Mouse (Mus musculus) central nervous system, embryonic 18 days (tissue): ENCODE measurements around the gene Chrna9. TPM values are rescaled to one million over a fixed set of nuclear protein-coding genes. Genes with fewer than 3 reads are reported as not detected.

Experiments used
- polyA plus RNA-seq: library from polyadenylated mRNA; depleted of rRNA; stranded (reverse); fragments of >200 nt; gene quantifications from 2 replicates; pipeline ENCODE4 v1.2.3, GENCODE M21; 2012; rRNA removed

The Chrna9 gene
- 0.06 and 0.63 TPM in 2 replicates for polyA plus RNA-seq

GRCm38 (mm10) chr5:65934783-65935182 lies at the start of gene Chrna9:
Gene Chrna9 (plus strand): TSS chr5:65934921.

GRCm38 (mm10) chr5:66004134-66004925 lies 69.6 kb downstream of the Chrna9 start, which contains the start of gene 9130230L23Rik:
Gene 9130230L23Rik (minus strand): TSS chr5:66004285.

Other genes starting within 250 kb of the Chrna9 start
- gene Pds5a, start 236.6 kb upstream of the Chrna9 start, polyA plus RNA-seq: 69.3 and 70.2 TPM in 2 replicates
- gene N4bp2, start 171.4 kb upstream of the Chrna9 start, polyA plus RNA-seq: 25.6 and 27.9 TPM in 2 replicates
- 0.27 and 0.35 TPM in 2 replicates for gene Rhoh, start 73.7 kb upstream of the Chrna9 start, polyA plus RNA-seq
- 0.03 TPM in 1 of 2 replicates, not detected in the other for gene 9130230L23Rik, start 69.4 kb downstream of the Chrna9 start, polyA plus RNA-seq
- gene Rbm47, start 238.2 kb downstream of the Chrna9 start, polyA plus RNA-seq: 0.40 and 0.98 TPM in 2 replicates